Mouse (Mus musculus) CH12.LX (cell line): Measurements from ENCODE around the gene Edaradd. TPM values are rescaled to one million over a fixed set of nuclear protein-coding genes. Genes with fewer than 3 reads are reported as not detected.

ENCODE experiments used
- DNase-seq: peaks from one replicate; pipeline ENCODE4 v3.0.0-alpha.2; 2013; ENCODE audit errors: extremely low read depth
- H3K27ac ChIP-seq: 2 replicates; pipeline ENCODE4 v1.5.1; 2012; ENCODE audit warnings: low read depth, mild to moderate bottlenecking, control low read depth, moderate library complexity; ENCODE audit not compliant: insufficient read depth
- H3K27me3 ChIP-seq: replicated peaks from 2 replicates; pipeline ENCODE3; 2012; ENCODE audit warnings: inconsistent platforms
- H3K36me3 ChIP-seq, 2 experiments: replicated peaks in 1 of 2; 2 replicates each; pipeline versions ENCODE3 to v1.6.1; 2012; ENCODE audit warnings: inconsistent platforms in 1 of 2, low read length in 1 of 2, mild to moderate bottlenecking in 1 of 2, mixed read lengths in 1 of 2, moderate library complexity in 1 of 2; ENCODE audit not compliant: control insufficient read depth in 1 of 2, insufficient read depth in 1 of 2
- H3K4me1 ChIP-seq, 2 experiments: 2 replicates each; pipeline ENCODE4 v1.6.1; 2012; ENCODE audit warnings: inconsistent platforms in 1 of 2, moderate library complexity in 1 of 2; ENCODE audit not compliant: insufficient read depth in 2 of 2, control insufficient read depth in 1 of 2
- H3K4me2 ChIP-seq: 2 replicates; pipeline ENCODE4 v1.6.1; 2012; ENCODE audit warnings: low read depth, mild to moderate bottlenecking, control low read depth; ENCODE audit not compliant: poor library complexity, insufficient read depth, severe bottlenecking
- H3K4me3 ChIP-seq, 3 experiments: fragments of 150-350 bp in 1 of 3; sonication (generic) in 1 of 3; replicated peaks in 1 of 3; 2 replicates each; pipeline versions ENCODE3 to v1.5.1; 2011 to 2012; ENCODE audit warnings: low read depth in 2 of 3, low read length in 2 of 3, mild to moderate bottlenecking in 2 of 3, moderate library complexity in 2 of 3, control low read depth in 1 of 3, improper control_type of control experiment in 1 of 3, inconsistent platforms in 1 of 3, mixed read lengths in 1 of 3; ENCODE audit not compliant: poor library complexity in 1 of 3
- H3K79me2 ChIP-seq: replicated peaks from 2 replicates; pipeline ENCODE4 v1.6.1; 2012; ENCODE audit warnings: mild to moderate bottlenecking, moderate library complexity; ENCODE audit not compliant: control insufficient read depth, poor library complexity, insufficient read depth, severe bottlenecking; ENCODE audit errors: extremely low read depth
- H3K9ac ChIP-seq: 2 replicates; pipeline ENCODE4 v1.6.1; 2012; ENCODE audit warnings: low read depth, mild to moderate bottlenecking, control low read depth, moderate library complexity; ENCODE audit not compliant: insufficient read depth
- H3K9me3 ChIP-seq: replicated peaks from 2 replicates; pipeline ENCODE3; 2012; ENCODE audit warnings: low read length, inconsistent platforms, mixed read lengths
- BHLHE40 ChIP-seq: IDR thresholded peaks from 2 replicates; pipeline ENCODE4 v1.6.1; 2011; ENCODE audit warnings: mild to moderate bottlenecking, low read depth, low read length, improper control_type of control experiment
- CHD2 ChIP-seq: IDR thresholded peaks from 2 replicates; pipeline ENCODE4 v1.6.1; 2011; ENCODE audit warnings: low read length, improper control_type of control experiment
- E2F4 ChIP-seq: IDR thresholded peaks from 2 replicates; pipeline ENCODE4 v1.6.1; 2011; ENCODE audit warnings: low read depth, low read length, improper control_type of control experiment; ENCODE audit not compliant: insufficient replicate concordance
- EP300 ChIP-seq: IDR thresholded peaks from 2 replicates; pipeline ENCODE4 v1.6.1; 2011; ENCODE audit warnings: low read length, improper control_type of control experiment
- ETS1 ChIP-seq: conservative IDR thresholded peaks from 2 replicates; pipeline ENCODE4 v1.6.1; 2012; ENCODE audit warnings: low read depth, mild to moderate bottlenecking, inconsistent platforms, low read length, improper control_type of control experiment, moderate library complexity
- GABPA ChIP-seq: IDR thresholded peaks from 2 replicates; pipeline ENCODE4 v1.6.1; 2012; ENCODE audit warnings: low read depth, low read length, improper control_type of control experiment, inconsistent platforms; ENCODE audit not compliant: insufficient replicate concordance
- IRF4 ChIP-seq: IDR thresholded peaks from 2 replicates; pipeline ENCODE4 v1.6.1; 2014; ENCODE audit warnings: low read depth, mild to moderate bottlenecking, inconsistent platforms, low read length, improper control_type of control experiment
- JUN ChIP-seq: IDR thresholded peaks from 2 replicates; pipeline ENCODE4 v1.6.1; 2011; ENCODE audit warnings: low read depth, mild to moderate bottlenecking, low read length, improper control_type of control experiment, moderate library complexity; ENCODE audit not compliant: insufficient read depth
- KAT2A ChIP-seq: IDR thresholded peaks from 2 replicates; pipeline ENCODE4 v1.6.1; 2012; ENCODE audit warnings: low read length, improper control_type of control experiment, inconsistent platforms; ENCODE audit not compliant: insufficient replicate concordance
- MAFK ChIP-seq: IDR thresholded peaks from 2 replicates; pipeline ENCODE4 v1.6.1; 2011; ENCODE audit warnings: low read length, improper control_type of control experiment; ENCODE audit not compliant: insufficient replicate concordance
- MAX ChIP-seq: IDR thresholded peaks from 2 replicates; pipeline ENCODE4 v1.6.1; 2011; ENCODE audit warnings: low read length, improper control_type of control experiment
- MAZ ChIP-seq: IDR thresholded peaks from 2 replicates; pipeline ENCODE4 v1.6.1; 2012; ENCODE audit warnings: low read depth, mild to moderate bottlenecking, inconsistent platforms, low read length, improper control_type of control experiment, moderate library complexity
- MEF2A ChIP-seq: IDR thresholded peaks from 2 replicates; pipeline ENCODE4 v1.6.1; 2014; ENCODE audit warnings: low read depth, mild to moderate bottlenecking, inconsistent platforms, low read length, improper control_type of control experiment, borderline replicate concordance
- NELFE ChIP-seq: IDR thresholded peaks from 2 replicates; pipeline ENCODE4 v1.6.1; 2011; ENCODE audit warnings: low read depth, low read length, improper control_type of control experiment
- NRF1 ChIP-seq: IDR thresholded peaks from 2 replicates; pipeline ENCODE4 v1.6.1; 2014; ENCODE audit warnings: low read depth, mild to moderate bottlenecking, inconsistent platforms, low read length, improper control_type of control experiment, moderate library complexity
- PAX5 ChIP-seq: IDR thresholded peaks from 2 replicates; pipeline ENCODE4 v1.6.1; 2012; ENCODE audit warnings: low read length, inconsistent platforms, mixed read lengths
- POLR2A ChIP-seq: IDR thresholded peaks from 2 replicates; pipeline ENCODE4 v1.6.1; 2011; ENCODE audit warnings: low read depth, mild to moderate bottlenecking, improper control_type of control experiment, low read length
- RAD21 ChIP-seq: IDR thresholded peaks from 2 replicates; pipeline ENCODE4 v1.6.1; 2011; ENCODE audit warnings: low read depth, mild to moderate bottlenecking, low read length, improper control_type of control experiment, moderate library complexity
- RCOR1 ChIP-seq: conservative IDR thresholded peaks from 2 replicates; pipeline ENCODE4 v1.6.1; 2012; ENCODE audit warnings: low read depth, mild to moderate bottlenecking, inconsistent platforms, low read length, improper control_type of control experiment
- SIN3A ChIP-seq: IDR thresholded peaks from 2 replicates; pipeline ENCODE4 v1.6.1; 2012; ENCODE audit warnings: low read length, improper control_type of control experiment, inconsistent platforms
- SMC3 ChIP-seq: IDR thresholded peaks from 2 replicates; pipeline ENCODE4 v1.6.1; 2011; ENCODE audit warnings: low read depth, low read length, improper control_type of control experiment
- TBP ChIP-seq: conservative IDR thresholded peaks from 2 replicates; pipeline ENCODE4 v1.6.1; 2011; ENCODE audit warnings: low read depth, low read length, improper control_type of control experiment
- UBTF ChIP-seq: IDR thresholded peaks from 2 replicates; pipeline ENCODE4 v1.6.1; 2012; ENCODE audit warnings: low read depth, mild to moderate bottlenecking, inconsistent platforms, low read length, improper control_type of control experiment, moderate library complexity
- USF1 ChIP-seq: IDR thresholded peaks from 2 replicates; pipeline ENCODE4 v1.6.1; 2014; ENCODE audit warnings: low read depth, mild to moderate bottlenecking, inconsistent platforms, low read length, improper control_type of control experiment
- ZMIZ1 ChIP-seq: IDR thresholded peaks from 2 replicates; pipeline ENCODE4 v1.6.1; 2012; ENCODE audit warnings: low read depth, mild to moderate bottlenecking, inconsistent platforms, low read length, improper control_type of control experiment
- dilution Hi-C: fragments of 300-500 bp; cut with MboI; formaldehyde crosslinking; loops from 2 replicates; pipeline ENCODE4 v1.14.3; 2020; ENCODE audit warnings: low sequenced_read_pairs; ENCODE audit not compliant: extremely low pct_unique_long_range_greater_than_20kb, extremely low pct_ligation_motif_present
- in situ Hi-C: fragments of 300-500 bp; cut with MboI; formaldehyde crosslinking; loops from 3 replicates; pipeline ENCODE4 v1.14.3; 2019; ENCODE audit warnings: low sequenced_read_pairs, low pct_ligation_motif_present, low pct_unique_long_range_greater_than_20kb, mixed read lengths
- polyA plus RNA-seq: library from polyadenylated mRNA; unstranded; fragments of >175 nt; gene quantifications from 2 replicates; pipeline ENCODE4 v1.2.1, GENCODE M21; 2012; ENCODE audit warnings: low read depth; ENCODE audit not compliant: insufficient read length
- total RNA-seq, 2 experiments: library from RNA; depleted of rRNA; stranded (reverse); fragments of 300-350 nt in 1 of 2; fragments of >200 nt in 1 of 2; gene quantifications; 2 replicates each; pipeline ENCODE4 v1.2.3; 2012 to 2014

Edaradd gene
- total and polyA plus RNA-seq, 3 experiments, result 0.16 to 0.68 (median 0.24) TPM

DNA sequence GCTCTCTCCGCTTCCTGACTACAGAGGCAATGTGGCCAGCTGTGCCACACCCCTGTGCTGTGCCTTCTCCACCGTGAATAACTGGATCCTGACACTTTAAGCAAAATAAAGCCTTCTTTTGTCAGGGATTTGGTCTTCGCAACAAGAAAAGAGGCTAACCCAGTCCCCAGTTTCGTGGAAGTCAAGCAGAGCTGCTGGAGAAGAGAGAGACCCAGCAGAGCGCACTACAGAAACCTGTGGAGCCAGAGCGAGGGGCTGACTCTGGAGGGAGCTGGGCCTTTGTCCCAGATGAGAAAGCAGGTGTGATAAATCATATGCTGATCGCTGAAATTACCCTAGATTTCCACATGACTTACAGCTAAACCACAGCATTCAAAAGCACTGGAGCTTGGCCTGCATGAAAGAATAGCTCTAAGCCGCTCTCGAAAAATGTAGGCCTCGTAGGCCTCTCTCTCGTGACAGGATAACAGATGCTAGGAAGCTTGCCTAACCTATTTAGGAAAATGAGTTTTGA lies 16.9 kb downstream of the Edaradd start:
- H3K4me2 ChIP-seq, result no peak overlapping the region
- H3K9me3 ChIP-seq, result no peaks in the 10 kb centered on the region
- peaks cover 0 to 49% of the 10 kb centered on the region in 2 experiments; a peak in 2 of 4 replicates for H3K4me1 ChIP-seq
- H3K27me3 ChIP-seq, result no peaks in the 10 kb centered on the region
- no peaks in the 10 kb centered on the region for H3K36me3 ChIP-seq
- DNase-seq, result peak; percentile 64
- no peaks in the 10 kb centered on the region for H3K79me2 ChIP-seq
- no peak overlapping the region for H3K9ac ChIP-seq
- H3K27ac ChIP-seq, result peak overlapping the region; percentile 18; the same call in 1 of the 2 replicates
- no peak overlapping the region for H3K4me3 ChIP-seq
- TF ChIP-seq MAX (peak; percentile 4; the same call in 1 of the 2 replicates), KAT2A (0 out of 2 replicates have a peak, but pooled peaks have one; percentile 13), BHLHE40 (peak; percentile 75), E2F4 (no peak), ETS1 (peak; percentile 77)
- in situ Hi-C loops (no loop called here), dilution Hi-C loops (no loop called here)

GRCm38 (mm10) chr13:12502665-12503237 lies 17.5 kb downstream of the Edaradd start:
- in situ Hi-C loops, result no loop called here
- Histone ChIP-seq H3K9me3 (no peaks in the 10 kb centered on the region), H3K27ac (peak overlapping the region; percentile 18; the same call in 1 of the 2 replicates), H3K4me3 (no peak overlapping the region), H3K4me1 (peaks cover 0 to 49% of the 10 kb centered on the region in 2 experiments; a peak in 2 of 4 replicates), H3K4me2 (no peak overlapping the region), H3K36me3 (no peaks in the 10 kb centered on the region), H3K27me3 (no peaks in the 10 kb centered on the region), H3K9ac (no peak overlapping the region), H3K79me2 (no peaks in the 10 kb centered on the region)
- dilution Hi-C loops, result no loop called here
- TF ChIP-seq IRF4 (no peak), RCOR1 (no peak), MAFK (no peak), JUN (no peak), EP300 (no peak), CHD2 (no peak), MAZ (no peak)
- no peak for DNase-seq

DNA sequence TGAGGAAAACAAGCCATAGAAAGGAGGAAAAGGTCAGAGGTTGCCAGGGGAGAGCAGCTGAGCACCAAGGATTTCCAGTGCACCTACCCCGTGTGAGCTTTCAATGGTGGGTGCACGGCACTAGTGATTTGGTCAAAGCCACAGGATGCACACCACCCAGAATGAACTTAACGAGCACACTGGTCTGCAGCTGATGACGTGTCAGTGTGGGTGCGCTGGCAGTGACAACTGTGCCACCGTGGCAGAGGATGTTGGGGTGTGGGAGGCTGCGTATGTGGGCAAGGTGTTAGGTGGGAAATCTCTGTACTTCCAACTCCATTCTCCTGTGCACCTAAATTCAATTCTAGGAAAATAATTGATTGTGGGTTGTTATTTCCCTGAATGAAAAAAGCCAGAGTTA lies 21.1 kb downstream of the Edaradd start:
- Histone ChIP-seq H3K4me3 (no peak overlapping the region), H3K27ac (no peak overlapping the region), H3K9me3 (no peaks in the 10 kb centered on the region), H3K79me2 (no peaks in the 10 kb centered on the region), H3K36me3 (no peaks in the 10 kb centered on the region), H3K27me3 (no peaks in the 10 kb centered on the region), H3K9ac (no peak overlapping the region)
- DNase-seq, result no peak
- dilution Hi-C loops, result no loop called here
- in situ Hi-C loops, result no loop called here
- TF ChIP-seq RAD21 (no peak), ZMIZ1 (no peak), PAX5 (no peak), NELFE (no peak), RCOR1 (no peak), SMC3 (no peak), UBTF (no peak), POLR2A (no peak), NRF1 (no peak), EP300 (no peak), MEF2A (no peak), ETS1 (no peak), GABPA (no peak), CHD2 (no peak), MAFK (no peak), USF1 (no peak), TBP (no peak), SIN3A (no peak)
- TF ChIP-seq, all 38 proteins: peak for 0
- Histone ChIP-seq H3K4me1 (peaks cover 0 to 27% of the 10 kb centered on the region in 2 experiments; a peak in 2 of 4 replicates), H3K4me2 (no peak overlapping the region)
